Mouse (Mus musculus) limb, embryonic 10.5 days (tissue): ENCODE measurements around the gene Rnf144b. TPM values are rescaled to one million over a fixed set of nuclear protein-coding genes. Genes with fewer than 3 reads are reported as not detected.

Experiments used
- DNase-seq: peaks from one replicate; pipeline ENCODE4 v3.0.0-alpha.2; 2017; ENCODE audit warnings: low spot score
- H3K27ac ChIP-seq: fragments of 300-500 bp; sonication (generic); 2 replicates; pipeline ENCODE4 v1.5.1; 2016; ENCODE audit warnings: mild to moderate bottlenecking
- H3K27me3 ChIP-seq: fragments of 300-500 bp; sonication (generic); 2 replicates; pipeline ENCODE4 v1.6.1; 2016; ENCODE audit warnings: low read depth, mild to moderate bottlenecking; ENCODE audit not compliant: poor library complexity, severe bottlenecking
- H3K36me3 ChIP-seq: fragments of 300-500 bp; sonication (generic); 2 replicates; pipeline ENCODE4 v1.6.1; 2016; ENCODE audit warnings: mild to moderate bottlenecking, moderate library complexity
- H3K4me1 ChIP-seq: fragments of 300-500 bp; sonication (generic); 2 replicates; pipeline ENCODE4 v1.6.1; 2016
- H3K4me3 ChIP-seq: fragments of 300-500 bp; sonication (generic); 2 replicates; pipeline ENCODE4 v1.5.1; 2016; ENCODE audit warnings: mild to moderate bottlenecking, moderate library complexity
- H3K9me3 ChIP-seq: fragments of 300-500 bp; sonication (generic); replicated peaks from 2 replicates; pipeline ENCODE4 v1.6.1; 2016; ENCODE audit warnings: mild to moderate bottlenecking
- WGBS: fragments of 180-500 bp; shearing (Covaris S2); methylation state at CpG from one replicate; pipeline ENCODE4 v1.1.7; 2016; 5-methylcytosine and 5-hydroxymethylcytosine counted together
- polyA plus RNA-seq: library from polyadenylated mRNA; unstranded; fragments of >200 nt; fragmentation: Nextera tagmentation; extraction: Ambion mirVana; gene quantifications from 2 replicates; pipeline ENCODE4 v1.2.1, GENCODE M21; 2016

The Rnf144b gene
- polyA plus RNA-seq, 1 experiment from 2014 or later: 0.61 TPM

GRCm38 (mm10) chr13:47217107-47217571 is 94.7 kb downstream of the Rnf144b start:
- WGBS: 89% methylated on average over 5 of the region's 5 CpGs
- no peaks in the 10 kb centered on the region for H3K36me3 ChIP-seq
- no peak overlapping the region for H3K4me3 ChIP-seq
- 0 out of 2 replicates have a peak, but pooled peaks cover 2% of the 10 kb centered on the region for H3K4me1 ChIP-seq
- DNase-seq: no peak
- H3K27ac ChIP-seq: no peak overlapping the region
- no peaks in the 10 kb centered on the region for H3K9me3 ChIP-seq
- H3K27me3 ChIP-seq: no peaks in the 10 kb centered on the region

- Histone ChIP-seq H3K9me3 (no peaks in the 10 kb centered on the region), H3K27me3 (no peaks in the 10 kb centered on the region), H3K4me3 (no peak overlapping the region), H3K4me1 (0 out of 2 replicates have a peak, but pooled peaks cover 2% of the 10 kb centered on the region), H3K36me3 (no peaks in the 10 kb centered on the region), H3K27ac (no peak overlapping the region; the same call in 1 of the 2 replicates)
- no peak for DNase-seq
- 76% methylated on average over 6 of the region's 6 CpGs for WGBS
These were observed 95.9 kb downstream of the Rnf144b start for GRCm38 (mm10) chr13:47218351-47218750.

GRCm38 (mm10) chr13:47220426-47220825 is 98.0 kb downstream of the Rnf144b start:
- no peaks in the 10 kb centered on the region for H3K36me3 ChIP-seq
- H3K27me3 ChIP-seq: no peaks in the 10 kb centered on the region
- peaks cover 13% of the 10 kb centered on the region for H3K4me1 ChIP-seq
- WGBS: 80% methylated on average over 10 of the region's 10 CpGs
- no peaks in the 10 kb centered on the region for H3K9me3 ChIP-seq
- DNase-seq: no peak
- H3K27ac ChIP-seq: no peak overlapping the region
- H3K4me3 ChIP-seq: no peak overlapping the region

- Histone ChIP-seq H3K27me3 (no peaks in the 10 kb centered on the region), H3K4me1 (peaks cover 13% of the 10 kb centered on the region), H3K36me3 (no peaks in the 10 kb centered on the region), H3K4me3 (no peak overlapping the region), H3K27ac (peak overlapping the region; percentile 19; the same call in 1 of the 2 replicates), H3K9me3 (no peaks in the 10 kb centered on the region)
- 83% methylated on average over 18 of the region's 18 CpGs for WGBS
- no peak for DNase-seq
These were observed 101.4 kb downstream of the Rnf144b start for GRCm38 (mm10) chr13:47223576-47224538.

- H3K27me3 ChIP-seq: no peaks in the 10 kb centered on the region
- no peaks in the 10 kb centered on the region for H3K9me3 ChIP-seq
- no peak overlapping the region for H3K4me3 ChIP-seq
- peaks cover 13% of the 10 kb centered on the region for H3K4me1 ChIP-seq
- H3K27ac ChIP-seq: no peak overlapping the region
- 25% methylated on average over 14 of the region's 14 CpGs for WGBS
- H3K36me3 ChIP-seq: no peaks in the 10 kb centered on the region
- no peak for DNase-seq
These were observed 102.3 kb downstream of the Rnf144b start for GRCm38 (mm10) chr13:47224648-47225323.

- H3K4me3 ChIP-seq: no peak overlapping the region
- no peak overlapping the region for H3K27ac ChIP-seq
- H3K27me3 ChIP-seq: no peaks in the 10 kb centered on the region
- WGBS: 89% methylated on average over 3 of the region's 3 CpGs
- no peaks in the 10 kb centered on the region for H3K36me3 ChIP-seq
- DNase-seq: no peak
- no peaks in the 10 kb centered on the region for H3K9me3 ChIP-seq
- H3K4me1 ChIP-seq: peaks cover 13% of the 10 kb centered on the region
These were observed 102.9 kb downstream of the Rnf144b start for GRCm38 (mm10) chr13:47225324-47225697.

GRCm38 (mm10) chr13:47225802-47226201 is 103.3 kb downstream of the Rnf144b start:
- Histone ChIP-seq H3K27ac (no peak overlapping the region), H3K27me3 (no peaks in the 10 kb centered on the region), H3K36me3 (no peaks in the 10 kb centered on the region), H3K9me3 (no peaks in the 10 kb centered on the region), H3K4me3 (no peak overlapping the region), H3K4me1 (peaks cover 13% of the 10 kb centered on the region)
- 91% methylated on average over 9 of the region's 9 CpGs for WGBS
- DNase-seq: no peak

- Histone ChIP-seq H3K27ac (no peak overlapping the region), H3K27me3 (no peaks in the 10 kb centered on the region), H3K9me3 (no peaks in the 10 kb centered on the region), H3K36me3 (no peaks in the 10 kb centered on the region), H3K4me1 (peaks cover 13% of the 10 kb centered on the region), H3K4me3 (no peak overlapping the region)
- no peak for DNase-seq
- 89% methylated on average over 5 of the region's 5 CpGs for WGBS
These were observed 104.1 kb downstream of the Rnf144b start for GRCm38 (mm10) chr13:47226521-47226920.

- DNase-seq: no peak
- H3K27me3 ChIP-seq: no peaks in the 10 kb centered on the region
- peaks cover 13% of the 10 kb centered on the region for H3K4me1 ChIP-seq
- 95% methylated on average over 8 of the region's 8 CpGs for WGBS
- H3K27ac ChIP-seq: no peak overlapping the region
- H3K36me3 ChIP-seq: no peaks in the 10 kb centered on the region
- H3K9me3 ChIP-seq: no peaks in the 10 kb centered on the region
- H3K4me3 ChIP-seq: no peak overlapping the region
These were observed 105.7 kb downstream of the Rnf144b start for GRCm38 (mm10) chr13:47228201-47228600.

- 91% methylated on average over 12 of the region's 12 CpGs for WGBS
- DNase-seq: no peak
- H3K27me3 ChIP-seq: no peaks in the 10 kb centered on the region
- H3K4me1 ChIP-seq: peaks cover 13% of the 10 kb centered on the region
- H3K9me3 ChIP-seq: no peaks in the 10 kb centered on the region
- no peak overlapping the region for H3K4me3 ChIP-seq
- no peaks in the 10 kb centered on the region for H3K36me3 ChIP-seq
- no peak overlapping the region for H3K27ac ChIP-seq
These were observed 106.3 kb downstream of the Rnf144b start for GRCm38 (mm10) chr13:47228626-47229190.

GRCm38 (mm10) chr13:47232163-47232562 is 109.7 kb downstream of the Rnf144b start:
- H3K27ac ChIP-seq: no peak overlapping the region
- H3K4me3 ChIP-seq: no peak overlapping the region
- 89% methylated on average over 6 of the region's 6 CpGs for WGBS
- DNase-seq: no peak
- no peaks in the 10 kb centered on the region for H3K27me3 ChIP-seq
- H3K36me3 ChIP-seq: no peaks in the 10 kb centered on the region
- H3K9me3 ChIP-seq: no peaks in the 10 kb centered on the region
- H3K4me1 ChIP-seq: no peaks in the 10 kb centered on the region

GRCm38 (mm10) chr13:47237376-47237775 is 114.9 kb downstream of the Rnf144b start:
- H3K27ac ChIP-seq: no peak overlapping the region
- no peaks in the 10 kb centered on the region for H3K36me3 ChIP-seq
- no peaks in the 10 kb centered on the region for H3K27me3 ChIP-seq
- H3K9me3 ChIP-seq: no peaks in the 10 kb centered on the region
- no peaks in the 10 kb centered on the region for H3K4me1 ChIP-seq
- 92% methylated on average over 8 of the region's 8 CpGs for WGBS
- no peak for DNase-seq
- no peak overlapping the region for H3K4me3 ChIP-seq

- Histone ChIP-seq H3K9me3 (no peaks in the 10 kb centered on the region), H3K4me1 (no peaks in the 10 kb centered on the region), H3K4me3 (no peak overlapping the region), H3K27me3 (no peaks in the 10 kb centered on the region), H3K36me3 (no peaks in the 10 kb centered on the region), H3K27ac (no peak overlapping the region)
- no peak for DNase-seq
- WGBS: 90% methylated on average over 17 of the region's 17 CpGs
These were observed 115.7 kb downstream of the Rnf144b start for GRCm38 (mm10) chr13:47238131-47238530.
